Mouse (Mus musculus) stomach, embryonic 16.5 days (tissue): ENCODE data around the gene Zpbp2. TPM values are rescaled to one million over a fixed set of nuclear protein-coding genes. Genes with fewer than 3 reads are reported as not detected.

ENCODE experiments used
- ATAC-seq: fragments of 200-750 bp; cut with Nextera tagmentation; 2 replicates; pipeline ENCODE4 v1.8.0; 2017; ENCODE audit warnings: moderate number of reproducible peaks, moderate TSS enrichment; ENCODE audit not compliant: insufficient read depth, low FRiP score
- H3K27ac ChIP-seq: fragments of 300-500 bp; sonication (generic); 2 replicates; pipeline ENCODE4 v1.5.1; 2014; ENCODE audit warnings: low read length
- H3K27me3 ChIP-seq: fragments of 300-500 bp; sonication (generic); 2 replicates; pipeline ENCODE4 v1.6.1; 2014; ENCODE audit warnings: low read length, control low read depth, mixed read lengths; ENCODE audit not compliant: control insufficient read depth, insufficient read depth
- H3K36me3 ChIP-seq: fragments of 300-500 bp; sonication (generic); 2 replicates; pipeline ENCODE4 v1.6.1; 2014; ENCODE audit warnings: low read length; ENCODE audit not compliant: control insufficient read depth, insufficient read depth
- H3K4me1 ChIP-seq: fragments of 300-500 bp; sonication (generic); 2 replicates; pipeline ENCODE4 v1.6.1; 2014; ENCODE audit warnings: low read length, control low read depth, mixed read lengths; ENCODE audit not compliant: control insufficient read depth, insufficient read depth
- H3K4me2 ChIP-seq: fragments of 300-500 bp; sonication (generic); 2 replicates; pipeline ENCODE4 v1.6.1; 2014; ENCODE audit warnings: low read depth, low read length, mixed read lengths
- H3K4me3 ChIP-seq: fragments of 300-500 bp; sonication (generic); replicated peaks from 2 replicates; pipeline ENCODE4 v1.5.1; 2014; ENCODE audit warnings: mild to moderate bottlenecking, low read length
- H3K9ac ChIP-seq: fragments of 300-500 bp; sonication (generic); 2 replicates; pipeline ENCODE4 v1.6.1; 2014; ENCODE audit warnings: low read length
- H3K9me3 ChIP-seq: fragments of 300-500 bp; sonication (generic); replicated peaks from 2 replicates; pipeline ENCODE4 v1.6.1; 2016; ENCODE audit warnings: low read length, control low read depth; ENCODE audit not compliant: control insufficient read depth
- WGBS: fragments of 180-500 bp; shearing (Covaris S2); extraction: QIAGEN DNeasy Blood & Tissue Kit; methylation state at CpG from one replicate; pipeline ENCODE4 v1.1.7; 2014; 5-methylcytosine and 5-hydroxymethylcytosine counted together
- polyA plus RNA-seq: library from polyadenylated mRNA; unstranded; fragments of >200 nt; fragmentation: Nextera tagmentation; extraction: Ambion mirVana; gene quantifications from 2 replicates; pipeline ENCODE4 v1.2.1, GENCODE M21; 2015

Gene Zpbp2
- polyA plus RNA-seq, result 0.18 and 0.19 TPM in 2 replicates

DNA sequence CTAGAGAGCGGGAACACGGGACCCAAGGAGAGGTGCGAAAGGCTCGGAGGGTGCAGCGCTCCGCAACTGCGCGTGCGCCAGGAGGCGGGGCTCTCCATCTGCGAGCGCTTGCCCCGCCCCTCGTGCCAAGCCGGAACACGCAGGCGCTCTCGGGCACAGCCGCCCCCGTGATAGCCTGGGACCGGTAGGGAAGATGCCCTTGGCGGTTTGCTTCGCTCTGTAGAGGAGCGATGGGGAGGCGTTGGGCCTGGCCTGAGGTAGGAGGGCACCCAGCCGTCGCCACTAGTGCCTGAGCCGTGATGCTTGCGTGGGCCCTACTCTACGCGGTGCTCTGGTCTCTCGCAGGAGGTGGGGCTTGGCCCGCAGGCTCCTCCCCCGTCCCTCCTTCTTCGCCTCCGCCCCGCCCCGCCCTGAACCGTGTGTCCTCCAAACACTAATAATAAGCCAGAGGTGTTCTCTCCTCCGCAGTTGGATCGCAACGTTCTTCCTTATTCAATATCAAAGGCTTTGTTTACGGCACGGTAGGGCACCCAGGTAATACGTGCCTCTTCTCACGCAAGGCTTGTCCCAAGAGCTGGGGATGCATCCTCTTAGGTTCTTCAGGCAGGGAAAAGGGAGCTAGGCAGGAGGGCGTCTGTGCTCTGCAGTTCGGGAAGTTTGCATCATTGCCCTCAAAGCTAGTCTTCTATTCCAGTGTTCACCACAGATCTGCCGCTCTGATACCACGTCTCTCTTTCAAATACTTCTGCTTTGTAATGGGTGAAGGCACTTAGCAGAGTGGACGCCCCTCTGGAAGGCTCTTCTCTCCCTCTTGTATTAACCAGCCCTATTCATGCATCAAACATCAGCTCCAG is at the start of gene Zpbp2:
Gene Zpbp2, plus strand, starts transcription at position 123 of the 854 bp plus-strand sequence.
- peak within 1 kb of the TSS; percentile 81 for H3K4me3 ChIP-seq
- H3K4me2 ChIP-seq, result peak within 1 kb of the TSS; percentile 78
- ATAC-seq, result peak; percentile 98
- peak within 1 kb of the TSS; percentile 86 for H3K9ac ChIP-seq
- H3K27ac ChIP-seq, result peak within 1 kb of the TSS; percentile 68
- peaks cover 38% of the 10 kb centered on the region for H3K27me3 ChIP-seq
- 0 out of 2 replicates have a peak, but pooled peaks cover 3% of the 10 kb centered on the region for H3K9me3 ChIP-seq
- WGBS, result 1% methylated on average over 51 of the region's 51 CpGs
- H3K36me3 ChIP-seq, result no peaks in the 10 kb centered on the region
- H3K4me1 ChIP-seq, result peaks cover 4% of the 10 kb centered on the region; the same call in 1 of the 2 replicates

DNA sequence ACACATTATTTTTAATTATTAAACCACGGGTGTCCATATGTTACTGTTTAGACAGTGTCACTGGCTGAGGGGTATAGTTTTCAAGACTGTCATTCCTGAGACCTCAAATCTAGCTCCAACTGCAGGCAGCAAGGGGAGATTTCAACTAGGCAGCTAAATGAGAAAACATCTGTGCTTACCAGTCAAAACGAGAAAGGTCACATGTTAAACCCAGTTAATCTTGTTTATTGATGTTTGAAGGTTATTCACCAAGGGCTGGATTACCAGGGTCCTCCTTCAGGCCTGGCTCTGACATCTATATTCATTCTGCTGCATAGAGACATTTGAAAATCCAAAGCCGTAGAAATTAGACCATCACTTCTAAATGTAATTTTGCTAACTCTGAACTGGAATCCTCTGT is 46.0 kb upstream of the Zpbp2 start:
- 44% methylated on average over 3 of the region's 3 CpGs for WGBS
- Histone ChIP-seq H3K27me3 (no peaks in the 10 kb centered on the region), H3K4me1 (no peaks in the 10 kb centered on the region), H3K9ac (no peak overlapping the region), H3K36me3 (no peaks in the 10 kb centered on the region), H3K4me3 (no peak overlapping the region), H3K9me3 (no peaks in the 10 kb centered on the region), H3K27ac (no peak overlapping the region), H3K4me2 (no peak overlapping the region)
- ATAC-seq, result no peak

DNA sequence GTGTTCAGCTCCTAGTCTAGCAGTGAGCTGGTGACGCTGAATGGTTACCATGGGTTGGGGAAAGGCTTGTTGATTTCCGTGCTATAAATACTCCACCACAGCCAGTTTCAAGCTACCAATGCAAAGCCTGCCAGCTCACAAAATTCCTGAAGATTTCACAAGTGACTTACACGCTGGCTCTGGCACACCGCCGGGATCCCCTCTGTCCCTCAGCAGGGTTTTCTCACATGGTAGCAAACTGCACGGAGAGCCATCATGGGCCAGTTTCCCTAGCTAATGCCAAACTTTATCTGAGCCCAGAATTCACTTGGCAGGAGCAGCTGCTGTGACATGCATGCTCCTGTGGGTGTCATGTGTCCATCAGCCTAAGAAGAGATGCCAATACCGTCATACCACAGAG is 41.5 kb upstream of the Zpbp2 start:
- no peaks in the 10 kb centered on the region for H3K4me1 ChIP-seq
- H3K9me3 ChIP-seq, result no peaks in the 10 kb centered on the region
- no peak overlapping the region for H3K27ac ChIP-seq
- H3K4me3 ChIP-seq, result no peak overlapping the region
- no peak overlapping the region for H3K9ac ChIP-seq
- H3K4me2 ChIP-seq, result no peak overlapping the region
- no peaks in the 10 kb centered on the region for H3K27me3 ChIP-seq
- no peaks in the 10 kb centered on the region for H3K36me3 ChIP-seq
- 68% methylated on average over 7 of the region's 7 CpGs for WGBS
- no peak for ATAC-seq

DNA sequence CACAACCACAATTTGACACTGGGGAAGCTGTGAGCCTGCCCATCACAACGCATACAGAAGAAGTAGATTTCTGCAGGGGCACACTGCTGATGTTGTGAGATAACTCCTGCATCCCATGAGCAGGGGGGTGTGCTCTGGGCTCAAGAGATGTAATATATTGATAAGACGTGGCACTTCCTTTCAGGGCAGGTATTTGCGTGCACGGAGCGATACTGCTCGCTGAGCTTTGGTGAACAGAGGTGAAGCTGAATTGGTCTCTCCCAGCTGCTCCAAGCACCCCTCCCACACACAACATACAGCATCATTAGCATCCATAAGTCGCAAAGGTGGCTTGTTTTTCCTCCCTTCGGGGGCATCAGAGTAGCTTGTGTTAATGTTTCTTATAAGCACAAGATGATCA is 40.8 kb upstream of the Zpbp2 start:
- Histone ChIP-seq H3K36me3 (no peaks in the 10 kb centered on the region), H3K4me3 (no peak overlapping the region), H3K4me2 (no peak overlapping the region), H3K4me1 (no peaks in the 10 kb centered on the region), H3K27ac (no peak overlapping the region), H3K27me3 (no peaks in the 10 kb centered on the region), H3K9ac (no peak overlapping the region), H3K9me3 (no peaks in the 10 kb centered on the region)
- WGBS, result 75% methylated on average over 8 of the region's 8 CpGs
- ATAC-seq, result no peak

DNA sequence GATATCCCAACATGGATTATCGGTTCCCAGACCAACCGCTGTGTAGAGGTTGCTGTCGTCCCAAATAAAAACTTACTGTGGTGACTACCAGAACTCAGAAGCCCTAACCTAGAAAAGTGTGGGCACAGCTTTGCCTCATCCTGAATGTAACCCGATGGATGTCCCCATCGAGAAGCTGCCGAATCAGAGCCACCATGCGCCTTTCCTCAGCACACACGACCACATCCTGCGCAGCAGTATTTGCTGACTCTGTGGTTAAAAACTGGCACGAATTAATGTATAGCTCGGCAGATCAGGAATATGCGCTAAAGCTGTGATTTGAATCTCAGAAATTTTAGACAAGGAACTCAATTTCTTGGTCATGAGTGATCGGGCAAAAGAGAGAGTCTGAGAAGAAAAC is 38.0 kb upstream of the Zpbp2 start:
- no peak for ATAC-seq
- 91% methylated on average over 13 of the region's 13 CpGs for WGBS
- Histone ChIP-seq H3K27ac (no peak overlapping the region), H3K4me3 (no peak overlapping the region), H3K36me3 (no peaks in the 10 kb centered on the region), H3K27me3 (no peaks in the 10 kb centered on the region), H3K9ac (no peak overlapping the region), H3K4me2 (no peak overlapping the region), H3K9me3 (no peaks in the 10 kb centered on the region), H3K4me1 (no peaks in the 10 kb centered on the region)

DNA sequence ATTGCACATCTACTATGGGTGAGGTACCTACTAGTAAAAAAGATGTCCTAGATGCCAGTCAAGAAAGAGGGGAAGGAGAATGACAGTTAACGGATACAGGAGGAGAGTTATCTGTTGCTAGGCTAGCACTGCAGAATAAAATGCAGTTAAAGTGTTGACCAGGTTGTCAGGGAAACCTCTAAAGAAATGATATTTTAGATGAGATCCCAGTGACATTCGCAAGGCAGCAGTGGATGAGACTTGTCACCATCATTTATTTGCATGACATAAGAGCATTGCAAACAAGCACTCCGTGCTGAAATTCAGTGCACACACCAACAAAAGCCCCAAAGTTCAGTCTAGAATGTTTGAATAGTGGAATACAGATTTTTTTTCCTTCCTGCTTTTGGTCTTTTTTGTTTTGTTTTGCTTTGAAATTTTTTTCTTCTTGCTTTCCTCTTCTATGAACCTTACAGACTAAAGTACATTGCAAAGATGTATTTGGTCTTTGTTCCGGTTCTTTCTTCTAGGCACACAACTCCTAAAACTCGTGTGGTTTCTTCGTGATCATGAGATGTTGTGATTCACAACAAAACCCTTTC is 37.5 kb upstream of the Zpbp2 start:
- H3K4me2 ChIP-seq, result no peak overlapping the region
- 67% methylated on average over 6 of the region's 6 CpGs for WGBS
- H3K4me1 ChIP-seq, result no peaks in the 10 kb centered on the region
- H3K27me3 ChIP-seq, result no peaks in the 10 kb centered on the region
- no peaks in the 10 kb centered on the region for H3K9me3 ChIP-seq
- H3K27ac ChIP-seq, result no peak overlapping the region
- H3K9ac ChIP-seq, result no peak overlapping the region
- no peak for ATAC-seq
- H3K36me3 ChIP-seq, result no peaks in the 10 kb centered on the region
- no peak overlapping the region for H3K4me3 ChIP-seq

DNA sequence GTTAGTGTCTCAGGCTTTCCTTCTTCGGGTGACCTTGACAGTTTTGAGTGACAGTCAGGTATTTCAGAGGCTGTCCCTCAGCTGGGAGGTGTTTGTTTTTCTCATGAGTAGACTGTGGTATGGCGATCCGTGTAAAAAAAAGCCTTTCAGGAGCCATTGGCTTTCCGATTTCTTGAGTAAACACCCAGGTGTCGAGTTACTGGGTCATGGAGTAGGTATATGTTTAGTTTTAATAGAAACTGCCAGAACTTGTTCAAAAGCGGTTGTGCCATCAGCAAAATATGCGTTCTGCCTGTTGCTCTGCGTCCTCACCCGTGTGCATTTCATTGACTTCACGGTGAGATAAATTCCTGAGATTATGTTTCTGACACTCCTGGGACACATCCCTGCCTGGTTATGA is 30.4 kb upstream of the Zpbp2 start:
- Histone ChIP-seq H3K9ac (no peak overlapping the region), H3K9me3 (no peaks in the 10 kb centered on the region), H3K4me3 (no peak overlapping the region), H3K4me2 (no peak overlapping the region), H3K4me1 (no peaks in the 10 kb centered on the region), H3K36me3 (no peaks in the 10 kb centered on the region), H3K27me3 (no peaks in the 10 kb centered on the region), H3K27ac (peak overlapping the region; percentile 52; the same call in 1 of the 2 replicates)
- ATAC-seq, result peak; percentile 58; the same call in 1 of the 2 replicates
- 23% methylated on average over 10 of the region's 10 CpGs for WGBS

DNA sequence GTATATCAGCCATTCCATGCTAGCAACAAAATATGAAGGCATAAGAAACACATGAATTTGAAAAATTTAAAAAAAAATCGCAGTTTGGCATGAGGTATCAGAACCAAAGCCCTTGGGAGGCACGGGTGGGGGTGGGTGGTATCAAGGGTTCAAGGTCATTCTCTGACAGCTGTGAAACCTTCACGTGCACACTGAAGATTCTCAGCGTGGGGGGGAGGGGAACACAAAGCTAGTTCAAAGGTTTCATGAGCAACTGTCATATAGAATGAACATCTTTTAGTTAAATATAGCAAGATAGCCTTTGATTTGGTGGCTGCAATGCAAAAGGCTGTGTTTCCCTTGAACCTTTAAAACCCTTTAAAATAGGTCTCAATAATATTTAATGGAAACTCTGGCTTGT is 25.8 kb upstream of the Zpbp2 start:
- no peak for ATAC-seq
- H3K36me3 ChIP-seq, result no peaks in the 10 kb centered on the region
- H3K4me1 ChIP-seq, result no peaks in the 10 kb centered on the region
- H3K9ac ChIP-seq, result no peak overlapping the region
- H3K27ac ChIP-seq, result no peak overlapping the region
- 48% methylated on average over 4 of the region's 4 CpGs for WGBS
- H3K4me2 ChIP-seq, result no peak overlapping the region
- no peaks in the 10 kb centered on the region for H3K9me3 ChIP-seq
- no peak overlapping the region for H3K4me3 ChIP-seq
- no peaks in the 10 kb centered on the region for H3K27me3 ChIP-seq

DNA sequence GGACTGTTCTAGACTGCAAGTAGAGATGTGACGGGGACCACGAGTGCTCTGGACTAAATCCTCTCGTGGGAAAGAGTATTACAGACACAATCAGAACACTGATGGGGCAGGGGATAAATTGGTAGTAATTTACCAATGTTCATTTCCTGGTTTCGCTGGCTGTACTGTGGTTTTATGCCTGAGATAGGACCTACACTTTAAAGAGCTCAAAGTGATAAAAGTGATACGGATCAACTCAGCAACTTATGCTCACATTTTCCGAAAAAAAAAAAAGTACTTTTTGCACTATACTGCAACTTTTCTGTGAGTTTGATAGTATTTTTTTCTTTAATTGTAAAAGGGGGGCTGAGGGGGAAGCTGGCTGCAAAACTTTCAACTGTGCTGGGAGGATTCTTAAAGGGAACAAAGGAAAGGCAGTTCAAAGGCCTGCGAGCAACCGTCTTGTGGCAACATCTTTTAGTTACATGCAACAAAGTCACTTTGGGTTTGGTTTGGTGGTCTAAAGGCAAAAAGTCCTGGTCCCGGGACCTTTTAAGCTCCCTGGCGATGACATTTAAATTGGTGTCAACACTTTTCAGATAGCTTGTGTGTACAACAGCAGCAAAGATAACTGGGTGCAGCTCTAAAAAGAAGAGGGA is 24.0 kb upstream of the Zpbp2 start:
- H3K27me3 ChIP-seq, result no peaks in the 10 kb centered on the region
- ATAC-seq, result no peak
- no peaks in the 10 kb centered on the region for H3K36me3 ChIP-seq
- H3K9ac ChIP-seq, result no peak overlapping the region
- H3K4me2 ChIP-seq, result no peak overlapping the region
- 73% methylated on average over 10 of the region's 10 CpGs for WGBS
- H3K4me1 ChIP-seq, result no peaks in the 10 kb centered on the region
- no peak overlapping the region for H3K27ac ChIP-seq
- no peak overlapping the region for H3K4me3 ChIP-seq
- H3K9me3 ChIP-seq, result no peaks in the 10 kb centered on the region
